Mouse (Mus musculus): ENCODE results near the gene Cers2.

Cers2 gene

GRCm38 (mm10) chr3:95289419-95289818, 25.2 kb upstream of the Cers2 start:
- no peak for DNase-seq (ENCODE audit: low spot score in 2 of 2)

- no peak for DNase-seq (ENCODE audit: low spot score in 2 of 2)
Measured at GRCm38 (mm10) chr3:95290156-95290555, 24.4 kb upstream of the Cers2 start.

GRCm38 (mm10) chr3:95291041-95291440, 23.6 kb upstream of the Cers2 start:
- no peak for DNase-seq (ENCODE audit: low spot score in 2 of 2)

GRCm38 (mm10) chr3:95292899-95293298, 21.7 kb upstream of the Cers2 start:
- DNase-seq (ENCODE audit: low spot score in 2 of 2), result no peak

- no peak for DNase-seq (ENCODE audit: low spot score in 2 of 2)
Measured at GRCm38 (mm10) chr3:95293537-95293936, 21.1 kb upstream of the Cers2 start.

- no peak for DNase-seq (ENCODE audit: low spot score in 2 of 2)
Measured at GRCm38 (mm10) chr3:95294316-95294715, 20.3 kb upstream of the Cers2 start.

GRCm38 (mm10) chr3:95294718-95295117, 19.9 kb upstream of the Cers2 start:
- no peak for DNase-seq (ENCODE audit: low spot score in 2 of 2)

GRCm38 (mm10) chr3:95295321-95296102, 19.1 kb upstream of the Cers2 start:
- no peak for DNase-seq (ENCODE audit: low spot score in 2 of 2)

GRCm38 (mm10) chr3:95296103-95296469, 18.5 kb upstream of the Cers2 start:
- peak; percentile 28 to 72 for DNase-seq (ENCODE audit: low spot score in 2 of 2)

GRCm38 (mm10) chr3:95298018-95298417, 16.6 kb upstream of the Cers2 start:
- no peak for DNase-seq (ENCODE audit: low spot score in 2 of 2)

GRCm38 (mm10) chr3:95301204-95301796, 13.3 kb upstream of the Cers2 start:
- DNase-seq (ENCODE audit: low spot score in 2 of 2), result no peak

GRCm38 (mm10) chr3:95306244-95306643, 8.3 kb upstream of the Cers2 start:
- no peak for DNase-seq (ENCODE audit: low spot score in 2 of 2)

- DNase-seq (ENCODE audit: low spot score in 2 of 2), result no peak
Measured at GRCm38 (mm10) chr3:95307100-95307499, 7.5 kb upstream of the Cers2 start, which contains the start of gene Anxa9. Anxa9 (minus strand) TSS chr3:95307176.

GRCm38 (mm10) chr3:95310496-95310895, 4.1 kb upstream of the Cers2 start:
- DNase-seq (ENCODE audit: low spot score in 2 of 2), result no peak

GRCm38 (mm10) chr3:95310968-95311882, 3.4 kb upstream of the Cers2 start:
- DNase-seq (ENCODE audit: low spot score in 2 of 2), result peak; percentile 64 to 74

- peak; percentile 47 to 58 for DNase-seq (ENCODE audit: low spot score in 2 of 2)
Measured at GRCm38 (mm10) chr3:95312623-95313022, 2.0 kb upstream of the Cers2 start.

- peak; percentile 34 to 40 for DNase-seq (ENCODE audit: low spot score in 2 of 2)
Measured at GRCm38 (mm10) chr3:95313476-95313875, 1.1 kb upstream of the Cers2 start.

GRCm38 (mm10) chr3:95314075-95314474, 516 bp upstream of the Cers2 start:
- DNase-seq (ENCODE audit: low spot score in 2 of 2), result peak in 1 of 2 experiments; percentile 22

GRCm38 (mm10) chr3:95315094-95315843, 678 bp downstream of the Cers2 start:
- DNase-seq (ENCODE audit: low spot score in 2 of 2), result peak; percentile 95 to 96

GRCm38 (mm10) chr3:95315844-95316550, 1.4 kb downstream of the Cers2 start:
- DNase-seq (ENCODE audit: low spot score in 2 of 2), result no peak

Data from spleen, postnatal 10 days (tissue).